ENCODE assay signal across 11 mouse cellular contexts in the genomic region with DNA sequence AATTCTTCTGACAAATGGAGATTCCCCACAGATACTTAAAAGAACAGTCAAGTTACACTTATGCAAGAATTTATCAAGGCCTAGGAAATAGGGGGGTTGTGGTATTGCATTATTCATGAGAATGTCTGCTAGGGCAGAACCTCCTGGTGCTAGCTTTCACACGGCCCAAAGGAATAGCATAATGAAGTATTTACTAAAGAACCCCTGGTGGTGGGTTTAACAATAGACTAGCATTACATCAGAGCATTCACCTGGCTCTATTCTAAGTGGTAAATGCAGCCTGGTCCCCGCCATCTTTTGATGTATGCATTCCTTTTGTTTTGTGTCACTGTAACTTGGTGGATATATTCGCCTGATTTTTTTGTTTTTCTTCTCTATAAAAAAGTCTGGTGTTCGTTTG. TPM values are rescaled to one million over a fixed set of nuclear protein-coding genes. Genes with fewer than 3 reads are reported as not detected.
"Had no signal": no experiment of that assay in that cellular context is flagged by ENCODE, and none has a peak within 500 bp of the region (broad histone marks: within the 10 kb centered on the region; RNA-seq: fewer than 3 reads in every experiment).

No protein-coding gene starts in this region.

RNA-seq across cellular contexts. Expression of gene Cyp2c70, which starts 15.8 kb away (rescaled TPM):
- polyA plus RNA-seq: lung, embryonic 15.5 days; lung, postnatal 0 days; macrophage; midbrain, embryonic 11.5 days; midbrain, embryonic 13.5 days; myocyte; neural tube, embryonic 11.5 days; neural tube, embryonic 13.5 days; neural tube, embryonic 15.5 days; small intestine, adult 2 months; thymus, postnatal 0 days had no signal
